ENCODE assay signal across 17 mouse cellular contexts in genomic region chr12:32187668-32188236, GRCm38 (mm10). TPM values are rescaled to one million over a fixed set of nuclear protein-coding genes. Genes with fewer than 3 reads are reported as not detected.
DNase-seq lines count a peak whose midpoint lies in the region; ATAC-seq lines count a peak whose summit lies in the region.
"Had no signal": no experiment of that assay in that cellular context is flagged by ENCODE, and none has a peak within 500 bp of the region (broad histone marks: within the 10 kb centered on the region; RNA-seq: fewer than 3 reads in every experiment).

No protein-coding gene starts in this region.

- H3K27ac ChIP-seq in midbrain, embryonic 13.5 days, result no peak overlapping the region
- H3K27ac ChIP-seq in midbrain, embryonic 15.5 days, result no peak overlapping the region
- H3K27ac ChIP-seq: embryonic facial prominence, embryonic 10.5 days; forebrain, embryonic 13.5 days; heart, embryonic 15.5 days; hindbrain, embryonic 13.5 days had no signal

- H3K4me2 ChIP-seq in midbrain, embryonic 13.5 days (replicated peaks), result no peak overlapping the region
- H3K4me2 ChIP-seq in midbrain, embryonic 15.5 days, result no peak overlapping the region
- H3K4me2 ChIP-seq: forebrain, embryonic 13.5 days; heart, embryonic 15.5 days; hindbrain, embryonic 13.5 days had no signal

- ATAC-seq in midbrain, embryonic 13.5 days, result 0 out of 2 replicates have a peak, but pooled peaks have one; percentile 37
- no peak for ATAC-seq in midbrain, embryonic 15.5 days (replicated peaks)
- ATAC-seq: forebrain, embryonic 13.5 days; forebrain, postnatal 0 days had no signal

- no peaks in the 10 kb centered on the region for H3K27me3 ChIP-seq in midbrain, embryonic 13.5 days
- H3K27me3 ChIP-seq in midbrain, embryonic 15.5 days (replicated peaks), result no peaks in the 10 kb centered on the region
- H3K27me3 ChIP-seq: forebrain, embryonic 13.5 days; heart, embryonic 15.5 days; hindbrain, embryonic 13.5 days had no signal

- DNase-seq in heart, adult 11 months, result peak; percentile 67
- DNase-seq in heart, adult 18-20 months, result no peak
- DNase-seq in large intestine, adult 2 months (ENCODE audit: low read depth, low spot score), result peak; percentile 54
- peak; percentile 56 to 68 for DNase-seq in urinary bladder, postnatal 36 days (ENCODE audit: low spot score in 2 of 2)
- no peak for DNase-seq in thymus, postnatal 14 days
- DNase-seq: adrenal gland, postnatal 10 days; cerebellum, adult 18-20 months; forebrain, postnatal 0 days; gastrocnemius, postnatal 14 days; heart, postnatal 14 days had no signal

- H3K4me1 ChIP-seq in midbrain, embryonic 13.5 days (replicated peaks), result no peaks in the 10 kb centered on the region
- H3K4me1 ChIP-seq in midbrain, embryonic 15.5 days, result no peaks in the 10 kb centered on the region
- H3K4me1 ChIP-seq: forebrain, embryonic 13.5 days; heart, embryonic 15.5 days had no signal

- no peaks in the 10 kb centered on the region for H3K9me3 ChIP-seq in midbrain, embryonic 13.5 days
- H3K9me3 ChIP-seq in midbrain, embryonic 15.5 days, result no peaks in the 10 kb centered on the region
- H3K9me3 ChIP-seq: embryonic facial prominence, embryonic 10.5 days; forebrain, embryonic 13.5 days; heart, embryonic 15.5 days; hindbrain, embryonic 13.5 days had no signal

- H3K36me3 ChIP-seq in midbrain, embryonic 13.5 days, result no peaks in the 10 kb centered on the region
- H3K36me3 ChIP-seq in midbrain, embryonic 15.5 days (replicated peaks), result no peaks in the 10 kb centered on the region
- H3K36me3 ChIP-seq: embryonic facial prominence, embryonic 10.5 days; heart, embryonic 15.5 days; hindbrain, embryonic 13.5 days had no signal

- no peak overlapping the region for H3K9ac ChIP-seq in midbrain, embryonic 13.5 days (replicated peaks)
- no peak overlapping the region for H3K9ac ChIP-seq in midbrain, embryonic 15.5 days
- H3K9ac ChIP-seq: forebrain, embryonic 13.5 days; forebrain, postnatal 0 days; heart, embryonic 15.5 days; hindbrain, embryonic 13.5 days had no signal

- no peak overlapping the region for H3K4me3 ChIP-seq in midbrain, embryonic 13.5 days (replicated peaks)
- H3K4me3 ChIP-seq in midbrain, embryonic 15.5 days, result no peak overlapping the region
- H3K4me3 ChIP-seq: embryonic facial prominence, embryonic 10.5 days; forebrain, embryonic 13.5 days; heart, embryonic 15.5 days; hindbrain, embryonic 13.5 days had no signal

- WGBS in midbrain, embryonic 13.5 days, result 58% methylated on average over 5 of the region's 5 CpGs
- 59% methylated on average over 5 of the region's 5 CpGs for WGBS in midbrain, embryonic 15.5 days
- WGBS in large intestine, adult 2 months, result 29% methylated on average over 5 of the region's 5 CpGs

RNA-seq across cellular contexts. Expression of gene Pik3cg, which starts 20.7 kb away (rescaled TPM):
- total RNA-seq in heart, adult 18-20 months (2021), result 1 to 10 TPM; 1.2 to 2.2 TPM
- 0.85 and 1.3 TPM in 2 replicates for polyA plus RNA-seq in midbrain, embryonic 13.5 days (2015; fragmentation: Nextera tagmentation; extraction: Ambion mirVana)
- polyA plus RNA-seq in midbrain, embryonic 15.5 days (2015; fragmentation: Nextera tagmentation; extraction: Ambion mirVana), result 1.2 and 1.6 TPM in 2 replicates
- 2.8 and 5.3 TPM in 2 replicates for polyA plus RNA-seq in large intestine, adult 2 months (2012; rRNA removed)
- polyA plus RNA-seq: C2C12 had no signal

Comparison
In these comparisons a context has a peak if more than half of its experiments do, and no peak if none do; other contexts are left out.
1. DNase-seq: peak in heart, adult 11 months (single experiment), large intestine, adult 2 months (single experiment) and urinary bladder, postnatal 36 days (2 of 2); none in heart, adult 18-20 months (0 of 2) and thymus, postnatal 14 days (single experiment).